Mouse (Mus musculus): ENCODE results near the gene Ccser2. TPM values are rescaled to one million over a fixed set of nuclear protein-coding genes. Genes with fewer than 3 reads are reported as not detected.

Ccser2 gene
- polyA plus RNA-seq, 1 experiment = 60.5 TPM

DNA sequence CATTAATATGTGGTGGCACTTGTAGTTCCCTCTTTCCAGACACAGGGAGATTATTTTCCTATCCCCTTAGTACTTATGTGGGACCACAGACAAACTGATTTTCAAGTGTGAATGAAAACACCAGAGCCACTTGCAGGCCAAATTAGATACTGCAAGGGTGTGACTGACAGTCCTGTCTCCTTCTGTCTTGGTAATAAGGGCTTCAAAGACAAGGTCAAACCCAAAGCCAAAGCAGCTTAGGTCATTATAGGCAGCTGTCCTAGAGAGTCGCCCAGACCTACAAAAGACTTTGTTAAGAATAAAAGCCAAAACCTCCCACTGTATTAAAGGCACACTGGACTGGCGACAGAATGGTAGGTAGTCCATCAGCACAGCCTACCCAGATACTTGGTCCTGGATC is 30.6 kb downstream of the Ccser2 start:
- no peak for DNase-seq (ENCODE audit: low read depth)
- TF ChIP-seq CTCF (IDR thresholded peaks at IDR 0.05; ENCODE audit: borderline replicate concordance, extremely low read depth, insufficient read depth, insufficient read length) = no peak
- no peak for TF ChIP-seq POLR2A (IDR thresholded peaks at IDR 0.05; ENCODE audit: borderline replicate concordance, extremely low read depth, insufficient read depth, insufficient read length, poor library complexity, severe bottlenecking)

DNA sequence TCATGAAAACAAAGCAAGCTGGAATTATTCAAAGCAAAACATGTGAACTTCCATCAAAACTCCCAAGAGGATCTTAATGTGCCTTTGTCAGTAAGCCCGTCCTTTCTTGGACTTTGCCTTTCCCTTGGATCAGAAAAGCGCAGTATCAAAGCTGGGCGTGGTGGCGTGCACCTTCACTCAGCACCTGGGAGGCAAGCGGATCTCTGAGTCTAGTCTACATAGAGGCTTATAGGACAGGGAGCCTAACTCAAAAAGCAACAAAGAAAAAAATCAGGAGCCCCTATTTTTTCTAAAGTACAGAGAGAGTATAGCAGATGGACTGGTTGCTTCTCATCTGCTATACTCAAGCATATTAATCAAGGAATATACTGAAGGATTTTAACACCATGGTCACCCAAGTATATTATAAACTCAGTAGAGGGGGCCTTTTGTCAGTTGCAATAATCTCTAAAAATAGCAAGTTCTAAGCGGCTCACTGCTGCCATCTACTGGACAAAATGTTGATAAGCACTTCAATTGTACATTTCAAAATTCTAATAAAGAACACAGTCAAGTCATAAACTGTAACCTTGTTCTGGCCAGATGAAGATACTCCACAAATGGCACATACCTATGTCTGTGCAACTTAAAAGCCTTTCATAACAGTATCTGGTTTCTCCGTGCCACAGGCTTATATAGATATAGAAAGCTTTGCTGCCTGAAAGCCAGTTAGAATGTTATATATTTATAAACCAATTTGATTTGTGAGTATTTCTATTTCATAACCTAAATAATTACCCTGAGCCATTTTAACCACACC is 31.3 kb downstream of the Ccser2 start:
- DNase-seq (ENCODE audit: low read depth) = peak; percentile 78
- TF ChIP-seq CTCF (IDR thresholded peaks at IDR 0.05; ENCODE audit: borderline replicate concordance, extremely low read depth, insufficient read depth, insufficient read length) (peak; percentile 24; the same call in 1 of the 2 replicates), POLR2A (IDR thresholded peaks at IDR 0.05; ENCODE audit: borderline replicate concordance, extremely low read depth, insufficient read depth, insufficient read length, poor library complexity, severe bottlenecking) (no peak)

DNA sequence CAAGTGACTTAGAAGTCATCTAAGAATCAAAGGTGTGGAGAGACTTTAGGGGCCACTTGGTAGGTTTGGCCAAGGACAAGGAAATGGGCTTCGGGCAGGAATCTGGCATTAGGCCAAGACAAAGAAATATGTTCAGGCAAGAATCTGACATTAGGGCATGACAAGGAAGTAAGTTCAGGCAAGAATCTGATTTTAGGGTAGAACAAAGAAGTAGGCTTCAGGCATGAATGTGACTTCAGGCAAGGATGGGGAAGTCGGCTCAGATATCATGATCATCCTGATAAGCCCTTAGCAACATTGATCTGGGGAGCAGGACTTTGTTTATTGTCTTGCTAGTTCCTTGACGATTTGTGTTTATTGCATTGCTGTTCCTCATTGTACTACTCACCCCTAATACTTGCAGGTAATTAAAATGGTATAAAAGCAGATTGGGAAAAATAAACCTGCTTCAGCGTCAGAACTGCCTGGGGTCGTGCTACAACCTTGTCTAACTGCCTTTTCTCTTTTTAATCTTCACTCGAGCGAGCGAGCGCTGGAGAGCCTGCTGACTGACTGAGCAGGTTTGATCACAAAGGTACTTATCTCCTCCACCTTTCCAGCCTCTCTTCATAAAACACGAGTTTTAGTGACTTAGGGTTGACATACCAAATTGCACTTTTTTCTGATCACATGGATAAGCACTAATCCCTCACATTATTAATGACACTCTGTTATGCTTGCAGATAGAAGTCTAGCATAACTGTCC is 35.8 kb downstream of the Ccser2 start:
- TF ChIP-seq POLR2A (IDR thresholded peaks at IDR 0.05; ENCODE audit: borderline replicate concordance, extremely low read depth, insufficient read depth, insufficient read length, poor library complexity, severe bottlenecking) (no peak), CTCF (IDR thresholded peaks at IDR 0.05; ENCODE audit: borderline replicate concordance, extremely low read depth, insufficient read depth, insufficient read length) (no peak)
- no peak for DNase-seq (ENCODE audit: low read depth)

DNA sequence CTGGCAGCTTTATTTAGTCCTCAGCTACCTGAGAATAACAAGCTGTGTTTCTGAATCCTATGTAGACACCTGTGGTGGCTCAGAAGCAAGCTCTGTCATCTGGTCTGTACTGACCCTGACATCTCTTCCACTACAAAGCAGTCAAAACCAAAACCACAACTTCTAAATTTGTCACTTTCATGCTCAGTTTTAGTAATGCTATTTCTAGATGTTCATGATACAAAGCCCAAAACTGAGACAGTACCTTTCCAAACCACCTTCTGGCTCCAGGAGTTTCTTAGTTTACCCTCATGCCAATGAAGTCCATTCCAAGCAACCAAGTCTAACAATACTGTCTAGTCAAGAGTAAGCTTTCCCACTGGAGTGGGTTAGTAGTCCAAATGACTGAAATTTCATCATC is 36.5 kb downstream of the Ccser2 start:
- no peak for DNase-seq (ENCODE audit: low read depth)
- TF ChIP-seq CTCF (IDR thresholded peaks at IDR 0.05; ENCODE audit: borderline replicate concordance, extremely low read depth, insufficient read depth, insufficient read length) (no peak), POLR2A (IDR thresholded peaks at IDR 0.05; ENCODE audit: borderline replicate concordance, extremely low read depth, insufficient read depth, insufficient read length, poor library complexity, severe bottlenecking) (no peak)

DNA sequence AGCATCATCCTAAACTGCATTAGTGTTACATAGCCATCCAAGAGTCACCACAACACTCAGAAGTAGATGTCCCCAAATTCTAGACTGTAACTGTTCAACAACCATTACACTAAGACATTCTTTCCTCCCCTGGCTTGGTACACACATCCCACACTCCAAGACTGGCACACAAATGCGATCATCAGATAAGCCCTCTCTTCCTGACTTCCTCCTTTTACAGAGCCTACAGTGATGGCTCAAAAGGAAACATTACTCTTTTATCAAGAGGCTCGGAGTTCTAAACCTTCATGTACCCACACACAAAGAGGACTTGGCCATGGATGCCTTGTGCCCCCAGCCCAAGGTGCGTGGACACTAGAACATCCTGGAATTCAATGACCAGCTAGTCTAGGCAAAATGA is 45.2 kb downstream of the Ccser2 start:
- DNase-seq (ENCODE audit: low read depth) = no peak
- TF ChIP-seq POLR2A (IDR thresholded peaks at IDR 0.05; ENCODE audit: borderline replicate concordance, extremely low read depth, insufficient read depth, insufficient read length, poor library complexity, severe bottlenecking) (no peak), CTCF (IDR thresholded peaks at IDR 0.05; ENCODE audit: borderline replicate concordance, extremely low read depth, insufficient read depth, insufficient read length) (no peak)

DNA sequence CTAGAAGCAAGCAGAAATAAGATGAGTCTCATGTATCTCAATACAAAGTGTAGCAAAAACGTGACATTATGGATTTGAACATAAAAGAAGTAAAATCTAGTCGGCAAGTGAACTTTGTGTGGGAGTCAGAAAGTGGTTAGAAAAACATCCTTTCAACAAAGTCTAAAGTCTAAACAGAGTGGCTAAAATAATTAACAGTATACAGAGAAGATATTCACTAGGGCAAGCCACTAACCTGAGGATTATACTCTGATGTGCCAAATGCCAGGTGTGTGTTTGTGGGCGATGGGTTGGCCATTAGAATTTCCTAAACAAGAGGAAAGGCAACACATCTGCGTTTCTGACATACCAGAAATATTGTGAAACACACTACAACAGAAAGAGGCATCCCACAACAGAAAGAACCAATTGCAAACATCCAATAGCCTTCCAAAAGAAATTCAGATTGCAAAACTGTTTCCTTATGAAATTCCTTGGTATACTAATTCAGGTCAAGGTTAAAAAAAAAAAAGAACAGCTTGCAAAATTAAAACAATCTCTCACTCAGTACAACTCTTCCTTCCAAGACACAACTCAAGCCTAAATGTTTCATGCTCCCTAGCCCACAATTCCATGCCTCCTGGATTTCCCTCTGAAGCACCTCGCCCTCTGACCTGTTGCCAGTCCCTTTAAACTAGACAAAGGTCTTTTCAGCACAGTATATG is 47.1 kb downstream of the Ccser2 start:
- TF ChIP-seq POLR2A (IDR thresholded peaks at IDR 0.05; ENCODE audit: borderline replicate concordance, extremely low read depth, insufficient read depth, insufficient read length, poor library complexity, severe bottlenecking) (no peak), CTCF (IDR thresholded peaks at IDR 0.05; ENCODE audit: borderline replicate concordance, extremely low read depth, insufficient read depth, insufficient read length) (no peak)
- no peak for DNase-seq (ENCODE audit: low read depth)

DNA sequence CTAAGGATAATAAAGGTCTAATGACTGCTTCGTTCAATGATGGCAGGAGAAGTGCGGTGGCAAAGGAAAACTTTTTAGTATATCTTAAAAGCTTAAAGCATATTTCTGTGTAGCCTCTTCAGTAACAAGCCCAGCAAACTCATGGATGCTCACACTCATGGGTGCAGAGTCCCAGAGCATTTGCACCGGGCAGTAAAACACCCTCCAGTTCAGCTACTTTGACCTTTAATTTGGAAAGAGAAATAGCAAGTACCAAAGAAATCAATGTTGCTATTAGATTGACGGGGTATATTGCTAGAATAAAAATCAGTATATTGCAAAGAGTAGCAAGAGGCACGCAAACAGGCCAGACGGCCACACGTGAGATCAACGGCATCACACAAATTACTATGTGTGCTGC is 48.7 kb downstream of the Ccser2 start:
- TF ChIP-seq CTCF (IDR thresholded peaks at IDR 0.05; ENCODE audit: borderline replicate concordance, extremely low read depth, insufficient read depth, insufficient read length) = no peak
- no peak for TF ChIP-seq POLR2A (IDR thresholded peaks at IDR 0.05; ENCODE audit: borderline replicate concordance, extremely low read depth, insufficient read depth, insufficient read length, poor library complexity, severe bottlenecking)
- no peak for DNase-seq (ENCODE audit: low read depth)

DNA sequence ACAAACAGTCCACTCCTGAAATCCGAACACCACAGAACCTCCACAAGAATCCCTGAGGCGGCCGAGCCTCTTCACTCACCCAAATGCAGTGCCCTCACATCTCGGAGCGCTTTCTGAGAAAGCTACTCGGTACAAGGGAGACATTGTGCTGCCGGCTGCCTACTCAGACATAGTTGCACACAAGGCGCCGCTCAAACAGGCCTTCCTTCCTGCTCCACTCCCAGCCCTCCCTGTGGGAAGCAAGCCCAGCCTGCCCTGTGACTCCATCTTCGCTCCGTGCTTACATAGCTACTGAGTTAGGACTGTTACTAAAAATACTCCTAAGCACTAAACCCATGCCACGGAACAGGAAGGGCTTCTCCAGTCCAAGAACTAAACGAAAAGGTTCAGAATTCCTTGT is 49.4 kb downstream of the Ccser2 start:
- DNase-seq (ENCODE audit: low read depth) = peak; percentile 78
- TF ChIP-seq POLR2A (IDR thresholded peaks at IDR 0.05; ENCODE audit: borderline replicate concordance, extremely low read depth, insufficient read depth, insufficient read length, poor library complexity, severe bottlenecking) = no peak
- TF ChIP-seq CTCF (IDR thresholded peaks at IDR 0.05; ENCODE audit: borderline replicate concordance, extremely low read depth, insufficient read depth, insufficient read length) = no peak

DNA sequence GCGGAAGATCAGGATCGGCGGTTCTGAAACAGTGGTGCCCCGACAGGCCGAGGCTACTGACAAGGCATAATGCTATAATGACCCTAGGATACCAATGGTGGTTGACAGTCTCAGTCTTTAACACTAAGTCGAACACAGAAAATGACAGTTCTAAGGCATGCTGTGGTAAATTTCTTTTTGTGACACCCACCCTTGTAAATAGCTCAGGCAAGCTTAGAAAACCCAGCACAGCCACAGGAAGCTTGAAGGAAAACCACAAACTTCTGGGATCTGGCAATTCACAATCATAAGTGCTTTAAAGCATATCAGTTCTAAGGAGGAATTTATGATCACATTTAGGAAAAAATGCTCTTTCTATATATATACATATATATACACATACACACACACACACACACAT is 53.4 kb downstream of the Ccser2 start:
- TF ChIP-seq POLR2A (IDR thresholded peaks at IDR 0.05; ENCODE audit: borderline replicate concordance, extremely low read depth, insufficient read depth, insufficient read length, poor library complexity, severe bottlenecking) (no peak), CTCF (IDR thresholded peaks at IDR 0.05; ENCODE audit: borderline replicate concordance, extremely low read depth, insufficient read depth, insufficient read length) (no peak)

DNA sequence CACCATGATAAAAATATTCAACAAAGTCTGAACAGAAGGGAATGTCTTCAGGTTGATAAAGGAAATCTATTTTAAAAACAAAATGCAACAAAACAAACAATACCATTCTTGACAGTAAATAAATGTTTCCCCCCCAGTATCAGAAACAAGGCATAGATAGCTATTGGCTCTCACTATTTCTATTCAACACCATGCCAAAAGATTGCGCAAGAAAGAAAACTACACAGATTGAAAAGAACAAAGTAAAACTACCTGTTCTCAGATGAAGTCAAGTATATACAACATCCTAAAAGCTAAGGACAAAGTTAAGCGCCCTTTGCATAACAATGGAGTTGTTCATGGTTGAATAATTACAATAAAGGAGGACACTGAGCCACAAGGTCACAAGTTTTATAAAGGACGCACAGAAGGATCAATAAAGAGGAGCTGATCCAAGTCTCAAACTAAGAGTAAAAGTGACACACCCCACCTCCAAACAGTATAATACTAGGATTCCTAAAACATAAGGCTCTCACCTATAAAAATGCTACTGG is 54.0 kb downstream of the Ccser2 start:
- DNase-seq (ENCODE audit: low read depth) = no peak
- TF ChIP-seq POLR2A (IDR thresholded peaks at IDR 0.05; ENCODE audit: borderline replicate concordance, extremely low read depth, insufficient read depth, insufficient read length, poor library complexity, severe bottlenecking) = no peak
- TF ChIP-seq CTCF (IDR thresholded peaks at IDR 0.05; ENCODE audit: borderline replicate concordance, extremely low read depth, insufficient read depth, insufficient read length) = no peak

More for the DNA sequence above, 53.4 kb downstream of the Ccser2 start:
- no peak for DNase-seq (ENCODE audit: low read depth)

DNA sequence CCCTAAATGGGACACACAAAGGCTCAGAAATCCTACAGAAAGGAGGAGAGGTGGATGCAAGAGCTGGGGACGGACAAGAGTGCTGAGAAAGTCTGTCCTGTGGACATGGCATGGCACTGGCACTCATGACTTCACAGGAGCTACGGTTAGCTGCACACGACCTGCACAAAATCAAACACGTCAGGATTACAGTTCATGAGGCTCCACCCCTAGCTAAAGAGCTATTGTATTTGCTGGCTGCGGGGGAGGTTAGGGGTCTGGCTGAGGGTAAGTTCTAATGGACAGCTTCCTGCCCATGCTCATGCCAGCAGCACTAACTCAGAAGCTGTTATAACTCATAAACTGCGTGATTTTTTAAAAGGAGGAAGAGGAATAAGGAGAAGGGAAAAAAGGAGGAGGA is 56.8 kb downstream of the Ccser2 start:
- DNase-seq (ENCODE audit: low read depth) = no peak
- TF ChIP-seq POLR2A (IDR thresholded peaks at IDR 0.05; ENCODE audit: borderline replicate concordance, extremely low read depth, insufficient read depth, insufficient read length, poor library complexity, severe bottlenecking) (no peak), CTCF (IDR thresholded peaks at IDR 0.05; ENCODE audit: borderline replicate concordance, extremely low read depth, insufficient read depth, insufficient read length) (no peak)

All from brain, embryonic 14.5 days (tissue).